In genomic region chr4:100122436-100122835, GRCm38 (mm10) we compare ENCODE assay signal across 23 mouse cellular contexts.
"Had no signal": no experiment of that assay in that cellular context is flagged by ENCODE, and none has a peak within 500 bp of the region (broad histone marks: within the 10 kb centered on the region; RNA-seq: fewer than 3 reads in every experiment).

No protein-coding gene starts in this region.

- ATAC-seq: hindbrain, postnatal 0 days; intestine, embryonic 16.5 days; liver, embryonic 12.5 days had no signal

- H3K4me3 ChIP-seq: heart, embryonic 13.5 days; heart, embryonic 15.5 days; hindbrain, embryonic 13.5 days; hindbrain, embryonic 15.5 days; limb, embryonic 13.5 days; limb, embryonic 15.5 days; liver, embryonic 12.5 days had no signal

- H3K27ac ChIP-seq: heart, embryonic 13.5 days; heart, embryonic 15.5 days; hindbrain, embryonic 13.5 days; hindbrain, embryonic 15.5 days; hindbrain, postnatal 0 days; limb, embryonic 13.5 days; limb, embryonic 15.5 days; liver, embryonic 12.5 days; liver, embryonic 14.5 days had no signal

- H3K4me2 ChIP-seq: heart, embryonic 11.5 days; heart, embryonic 13.5 days; heart, embryonic 15.5 days; hindbrain, embryonic 13.5 days; hindbrain, embryonic 15.5 days; limb, embryonic 13.5 days; limb, embryonic 15.5 days; liver, embryonic 12.5 days had no signal

- DNase-seq: gastrocnemius, postnatal 14 days; gastrocnemius, postnatal 36 days; heart, adult 18-20 months; heart, postnatal 14 days; heart, postnatal 36 days; kidney, adult 11 months; kidney, adult 9 months; kidney, postnatal 10 days; kidney, postnatal 25 days; layer of hippocampus, adult 9-11 months; layer of hippocampus, postnatal 36 days; left cerebral cortex, postnatal 4 days had no signal

- H3K36me3 ChIP-seq: heart, embryonic 15.5 days; hindbrain, embryonic 13.5 days; hindbrain, embryonic 15.5 days; limb, embryonic 13.5 days; limb, embryonic 15.5 days; liver, embryonic 12.5 days had no signal

- H3K9ac ChIP-seq: heart, embryonic 13.5 days; heart, embryonic 15.5 days; hindbrain, embryonic 13.5 days; hindbrain, embryonic 15.5 days; limb, embryonic 13.5 days; limb, embryonic 15.5 days; liver, embryonic 12.5 days; liver, embryonic 14.5 days had no signal

- H3K27me3 ChIP-seq: heart, embryonic 13.5 days; heart, embryonic 15.5 days; hindbrain, embryonic 13.5 days; hindbrain, embryonic 15.5 days; liver, embryonic 12.5 days had no signal

- H3K9me3 ChIP-seq: heart, embryonic 13.5 days; heart, embryonic 15.5 days; hindbrain, embryonic 13.5 days; hindbrain, embryonic 15.5 days; limb, embryonic 13.5 days; limb, embryonic 15.5 days; liver, embryonic 12.5 days had no signal

- H3K4me1 ChIP-seq: hindbrain, embryonic 13.5 days; liver, embryonic 12.5 days had no signal
